8 mouse cellular contexts compared by ENCODE assay signal in the genomic region with DNA sequence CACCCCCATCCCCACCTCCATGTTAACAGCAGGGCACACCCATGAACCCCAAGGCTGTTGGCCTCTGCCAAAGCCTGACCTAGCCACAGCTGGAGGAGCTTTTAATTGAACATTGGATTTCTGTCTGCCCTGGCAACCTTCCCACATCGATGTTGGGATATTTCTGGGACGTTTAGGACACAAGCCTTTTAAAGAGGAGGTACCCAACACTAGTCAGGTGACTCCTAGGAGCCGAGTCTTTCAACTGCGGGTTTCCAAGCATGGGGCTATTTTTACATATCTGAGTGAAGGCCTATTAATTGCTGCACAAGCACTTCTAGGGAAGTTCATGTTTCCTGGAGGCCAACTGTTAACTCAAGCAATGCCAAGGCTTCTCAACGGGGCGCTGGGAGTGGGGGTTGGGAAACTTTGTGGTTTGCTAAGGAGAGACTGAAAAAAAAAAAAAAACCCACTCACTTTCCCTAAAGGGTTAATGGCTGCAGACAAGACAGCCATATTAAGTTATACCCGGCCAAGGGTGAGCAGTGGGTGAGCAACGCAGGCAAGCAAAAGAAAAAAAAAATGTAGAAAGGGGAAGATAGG.
DNase-seq lines count a peak whose midpoint lies in the region; ATAC-seq and TF ChIP-seq lines count a peak whose summit lies in the region.

No protein-coding gene starts in this region.

- H3K4me1 ChIP-seq in lung, embryonic 14.5 days (ENCODE audit: insufficient read depth): peaks cover 39% of the 10 kb centered on the region

- no peak overlapping the region for H3K4me3 ChIP-seq in lung, embryonic 14.5 days (ENCODE audit: low read depth, low read length)
- H3K4me3 ChIP-seq in left cerebral cortex, adult 2 months: no peak overlapping the region

- no peak for TF ChIP-seq CTCF in lung, embryonic 14.5 days (IDR thresholded peaks at IDR 0.05; ENCODE audit: low read depth)
- TF ChIP-seq CTCF in left cerebral cortex, adult 2 months (IDR thresholded peaks at IDR 0.05): no peak

- ATAC-seq in lung, embryonic 14.5 days (ENCODE audit: insufficient read depth): peak; percentile 48
- ATAC-seq in erythroid progenitor cell, adult 5-6 weeks (replicated peaks; ENCODE audit: low FRiP score, poor library complexity, severe bottlenecking): no peak

- H3K27me3 ChIP-seq in lung, embryonic 14.5 days (ENCODE audit: insufficient read depth, low read length): no peaks in the 10 kb centered on the region

- intact Hi-C loops in left cerebral cortex, adult 2 months (cut with DNase I): loop anchor here (1.0 kb wide), 1 partner anchor 30 kb away; no protein-coding TSS in a partner anchor

- no peaks in the 10 kb centered on the region for H3K9me3 ChIP-seq in lung, embryonic 14.5 days (ENCODE audit: low read depth, low read length)

- peak overlapping the region; percentile 12; the same call in 1 of the 2 replicates for H3K4me2 ChIP-seq in lung, embryonic 14.5 days

- no peak overlapping the region for H3K9ac ChIP-seq in lung, embryonic 14.5 days

- H3K36me3 ChIP-seq in lung, embryonic 14.5 days (ENCODE audit: insufficient read depth): no peaks in the 10 kb centered on the region

- DNase-seq in lung, embryonic 14.5 days: peak; percentile 71
- no peak for DNase-seq in lung, postnatal 25 days (ENCODE audit: low spot score)
- peak; percentile 76 to 77 for DNase-seq in heart, adult 18-20 months
- peak; percentile 60 for DNase-seq in kidney, postnatal 10 days
- DNase-seq in skeletal muscle tissue, adult 2 months (ENCODE audit: low read depth, low spot score): peak; percentile 84
- DNase-seq in left cerebral cortex, adult 2 months (ENCODE audit: extremely low spot score in 1 of 2, low spot score in 2 of 2): no peak
- no peak for DNase-seq in T-cell, adult 2 months (ENCODE audit: low spot score)

- 4% methylated on average over 8 of the region's 8 CpGs for WGBS in lung, embryonic 14.5 days

- H3K27ac ChIP-seq in lung, embryonic 14.5 days (ENCODE audit: low read depth): peak overlapping the region; percentile 68
- no peak overlapping the region for H3K27ac ChIP-seq in left cerebral cortex, adult 2 months

Comparison
In these comparisons a context has a peak if more than half of its experiments do, and no peak if none do; other contexts are left out.
1. DNase-seq: peak in lung, embryonic 14.5 days (single experiment), heart, adult 18-20 months (2 of 2), kidney, postnatal 10 days (single experiment) and skeletal muscle tissue, adult 2 months (single experiment); none in lung, postnatal 25 days (single experiment), left cerebral cortex, adult 2 months (0 of 2) and T-cell, adult 2 months (single experiment).